Mouse (Mus musculus) G1E-ER4 (cell line): ENCODE data around the gene Btf3l4. TPM values are rescaled to one million over a fixed set of nuclear protein-coding genes. Genes with fewer than 3 reads are reported as not detected.

Experiments used
- GATA1 ChIP-seq: IDR thresholded peaks from one replicate; pipeline ENCODE4 v1.8.0; 2012; ENCODE audit warnings: low read length, inconsistent platforms
- polyA plus RNA-seq: library from polyadenylated mRNA; stranded (reverse); fragments of >175 nt; gene quantifications from 2 replicates; pipeline ENCODE4 v1.2.3, GENCODE M21; 2012

Btf3l4 gene
- 7.9 and 11.1 TPM in 2 replicates for polyA plus RNA-seq

GRCm38 (mm10) chr4:108832916-108833827, at the start of gene Btf3l4:
Gene Btf3l4, minus strand, starts transcription at chr4:108833614.
- no peak for TF ChIP-seq GATA1

- no peak for TF ChIP-seq GATA1
Measured at GRCm38 (mm10) chr4:108878963-108879822, 45.8 kb upstream of the Btf3l4 start, which contains the start of gene Rab3b. Gene Rab3b, plus strand, starts transcription at chr4:108879063.

- TF ChIP-seq GATA1, result no peak
Measured at GRCm38 (mm10) chr4:108877901-108878300, 44.5 kb upstream of the Btf3l4 start.

GRCm38 (mm10) chr4:108873746-108874145, 40.3 kb upstream of the Btf3l4 start:
- no peak for TF ChIP-seq GATA1

GRCm38 (mm10) chr4:108869730-108870374, 36.4 kb upstream of the Btf3l4 start:
- TF ChIP-seq GATA1, result no peak

- no peak for TF ChIP-seq GATA1
Measured at GRCm38 (mm10) chr4:108866806-108867205, 33.4 kb upstream of the Btf3l4 start.

- TF ChIP-seq GATA1, result no peak
Measured at GRCm38 (mm10) chr4:108848505-108848848, 15.1 kb upstream of the Btf3l4 start, which contains the start of gene A730015C16Rik. Gene A730015C16Rik, minus strand, starts transcription at chr4:108848619.

GRCm38 (mm10) chr4:108847715-108848504, 14.5 kb upstream of the Btf3l4 start, which contains the start of gene Kti12:
Gene Kti12, plus strand, starts transcription at chr4:108847785.
- TF ChIP-seq GATA1, result no peak

GRCm38 (mm10) chr4:108845824-108846569, 12.6 kb upstream of the Btf3l4 start:
- TF ChIP-seq GATA1, result no peak

GRCm38 (mm10) chr4:108843336-108843735, 9.9 kb upstream of the Btf3l4 start:
- TF ChIP-seq GATA1, result no peak

GRCm38 (mm10) chr4:108841920-108842578, 8.6 kb upstream of the Btf3l4 start:
- TF ChIP-seq GATA1, result no peak

GRCm38 (mm10) chr4:108838031-108838430, 4.6 kb upstream of the Btf3l4 start:
- TF ChIP-seq GATA1, result no peak

GRCm38 (mm10) chr4:108835496-108835895, 2.1 kb upstream of the Btf3l4 start:
- no peak for TF ChIP-seq GATA1

GRCm38 (mm10) chr4:108834971-108835311, 1.5 kb upstream of the Btf3l4 start:
- no peak for TF ChIP-seq GATA1
